Mouse (Mus musculus): ENCODE data around the gene Ccdc163. TPM values are rescaled to one million over a fixed set of nuclear protein-coding genes. Genes with fewer than 3 reads are reported as not detected.
"Not testable (repeated sequence)": the region's sequence is repeated elsewhere in the genome, so short reads cannot be mapped to it uniquely, and the experiment has no call there.

The Ccdc163 gene
- polyA plus RNA-seq, 1 experiment from 2014 or later: 26.1 TPM

- not testable (repeated sequence) for ATAC-seq; H3K4me3 ChIP-seq; H3K4me1 ChIP-seq; H3K4me2 ChIP-seq; H3K27me3 ChIP-seq; H3K36me3 ChIP-seq (ENCODE audit: poor library complexity, severe bottlenecking); H3K9ac ChIP-seq; H3K27ac ChIP-seq; H3K9me3 ChIP-seq (replicated peaks)
- 88% methylated on average over 4 of the region's 4 CpGs for WGBS
These were observed 27.8 kb upstream of the Ccdc163 start for GRCm38 (mm10) chr4:116680521-116680920.

- H3K36me3 ChIP-seq (ENCODE audit: poor library complexity, severe bottlenecking): peaks cover 14% of the 10 kb centered on the region
- no peaks in the 10 kb centered on the region for H3K9me3 ChIP-seq (replicated peaks)
- H3K27me3 ChIP-seq: no peaks in the 10 kb centered on the region
- H3K4me3 ChIP-seq: no peak overlapping the region
- no peak overlapping the region for H3K9ac ChIP-seq
- H3K4me1 ChIP-seq: peaks cover 21% of the 10 kb centered on the region
- no peak for ATAC-seq
- WGBS: 94% methylated on average over 4 of the region's 4 CpGs
- H3K27ac ChIP-seq: no peak overlapping the region
- no peak overlapping the region for H3K4me2 ChIP-seq
These were observed 24.4 kb upstream of the Ccdc163 start for GRCm38 (mm10) chr4:116683957-116684356.

GRCm38 (mm10) chr4:116684665-116685064 lies 23.6 kb upstream of the Ccdc163 start:
- Histone ChIP-seq H3K27ac (peak overlapping the region; percentile 88; the same call in 1 of the 2 replicates), H3K4me3 (peak overlapping the region; percentile 69; the same call in 1 of the 2 replicates), H3K9me3 (replicated peaks) (no peaks in the 10 kb centered on the region), H3K4me1 (peaks cover 21% of the 10 kb centered on the region), H3K4me2 (peak overlapping the region; percentile 79), H3K27me3 (no peaks in the 10 kb centered on the region), H3K9ac (peak overlapping the region; percentile 79; the same call in 1 of the 2 replicates), H3K36me3 (ENCODE audit: poor library complexity, severe bottlenecking) (peaks cover 21% of the 10 kb centered on the region)
- ATAC-seq: no peak
- WGBS: 81% methylated on average over 2 of the region's 2 CpGs

GRCm38 (mm10) chr4:116685402-116686061 lies 22.8 kb upstream of the Ccdc163 start, which contains the start of gene Prdx1:
Gene Prdx1, plus strand, starts transcription at chr4:116685544.
- H3K4me2 ChIP-seq: peak within 1 kb of the TSS; percentile 79
- peak within 1 kb of the TSS; percentile 88 for H3K27ac ChIP-seq
- H3K36me3 ChIP-seq (ENCODE audit: poor library complexity, severe bottlenecking): peaks cover 27% of the 10 kb centered on the region
- H3K27me3 ChIP-seq: no peaks in the 10 kb centered on the region
- H3K9me3 ChIP-seq (replicated peaks): no peaks in the 10 kb centered on the region
- peak within 1 kb of the TSS; percentile 69 for H3K4me3 ChIP-seq
- peak within 1 kb of the TSS; percentile 79 for H3K9ac ChIP-seq
- ATAC-seq: peak; percentile 97
- WGBS: under 1% methylated on average over 54 of the region's 56 CpGs
- H3K4me1 ChIP-seq: peaks cover 21% of the 10 kb centered on the region

GRCm38 (mm10) chr4:116687041-116687440 lies 21.3 kb upstream of the Ccdc163 start:
- no peak for ATAC-seq
- peaks cover 21% of the 10 kb centered on the region for H3K4me1 ChIP-seq
- no peak overlapping the region for H3K27ac ChIP-seq
- H3K9me3 ChIP-seq (replicated peaks): no peaks in the 10 kb centered on the region
- peak overlapping the region; percentile 79 for H3K4me2 ChIP-seq
- peak overlapping the region; percentile 79 for H3K9ac ChIP-seq
- H3K4me3 ChIP-seq: peak overlapping the region; percentile 69
- H3K36me3 ChIP-seq (ENCODE audit: poor library complexity, severe bottlenecking): peaks cover 34% of the 10 kb centered on the region
- WGBS: 20% methylated on average over 1 of the region's 1 CpGs
- H3K27me3 ChIP-seq: no peaks in the 10 kb centered on the region

- Histone ChIP-seq H3K9ac (no peak overlapping the region), H3K4me2 (no peak overlapping the region), H3K36me3 (ENCODE audit: poor library complexity, severe bottlenecking) (peaks cover 58% of the 10 kb centered on the region), H3K4me1 (peaks cover 21% of the 10 kb centered on the region), H3K4me3 (no peak overlapping the region), H3K9me3 (replicated peaks) (no peaks in the 10 kb centered on the region), H3K27me3 (no peaks in the 10 kb centered on the region), H3K27ac (no peak overlapping the region)
- 95% methylated on average over 4 of the region's 4 CpGs for WGBS
- no peak for ATAC-seq
These were observed 18.9 kb upstream of the Ccdc163 start for GRCm38 (mm10) chr4:116689309-116689876.

- H3K27ac ChIP-seq: no peak overlapping the region
- H3K4me3 ChIP-seq: no peak overlapping the region
- peaks cover 2% of the 10 kb centered on the region for H3K4me1 ChIP-seq
- H3K4me2 ChIP-seq: no peak overlapping the region
- peaks cover 80% of the 10 kb centered on the region for H3K36me3 ChIP-seq (ENCODE audit: poor library complexity, severe bottlenecking)
- H3K27me3 ChIP-seq: no peaks in the 10 kb centered on the region
- H3K9me3 ChIP-seq (replicated peaks): no peaks in the 10 kb centered on the region
- no peak for ATAC-seq
- no peak overlapping the region for H3K9ac ChIP-seq
- WGBS: 89% methylated on average over 2 of the region's 2 CpGs
These were observed 16.2 kb upstream of the Ccdc163 start for GRCm38 (mm10) chr4:116692146-116692545.

- Histone ChIP-seq H3K27me3 (no peaks in the 10 kb centered on the region), H3K4me3 (no peak overlapping the region), H3K9me3 (replicated peaks) (no peaks in the 10 kb centered on the region), H3K9ac (no peak overlapping the region), H3K36me3 (ENCODE audit: poor library complexity, severe bottlenecking) (peaks cover 81% of the 10 kb centered on the region), H3K4me2 (no peak overlapping the region), H3K4me1 (no peaks in the 10 kb centered on the region), H3K27ac (no peak overlapping the region)
- 83% methylated on average over 2 of the region's 2 CpGs for WGBS
- no peak for ATAC-seq
These were observed 14.5 kb upstream of the Ccdc163 start for GRCm38 (mm10) chr4:116693785-116694184.

GRCm38 (mm10) chr4:116698693-116699342 lies 9.5 kb upstream of the Ccdc163 start:
- WGBS: 90% methylated on average over 2 of the region's 2 CpGs
- Histone ChIP-seq H3K9me3 (replicated peaks) (no peaks in the 10 kb centered on the region), H3K4me2 (no peak overlapping the region), H3K36me3 (ENCODE audit: poor library complexity, severe bottlenecking) (peaks cover 73% of the 10 kb centered on the region), H3K27me3 (no peaks in the 10 kb centered on the region), H3K4me1 (no peaks in the 10 kb centered on the region), H3K4me3 (no peak overlapping the region), H3K27ac (no peak overlapping the region), H3K9ac (no peak overlapping the region)
- no peak for ATAC-seq

GRCm38 (mm10) chr4:116700964-116701363 lies 7.3 kb upstream of the Ccdc163 start:
- Histone ChIP-seq H3K4me1 (no peaks in the 10 kb centered on the region), H3K27ac (no peak overlapping the region), H3K36me3 (ENCODE audit: poor library complexity, severe bottlenecking) (peaks cover 63% of the 10 kb centered on the region), H3K9me3 (replicated peaks) (no peaks in the 10 kb centered on the region), H3K4me3 (no peak overlapping the region), H3K9ac (no peak overlapping the region), H3K4me2 (no peak overlapping the region), H3K27me3 (no peaks in the 10 kb centered on the region)
- 87% methylated on average over 1 of the region's 1 CpGs for WGBS
- ATAC-seq: no peak

GRCm38 (mm10) chr4:116703804-116704203 lies 4.5 kb upstream of the Ccdc163 start:
- Histone ChIP-seq H3K9ac (no peak overlapping the region), H3K27me3 (no peaks in the 10 kb centered on the region), H3K4me2 (no peak overlapping the region), H3K36me3 (ENCODE audit: poor library complexity, severe bottlenecking) (peaks cover 43% of the 10 kb centered on the region), H3K27ac (no peak overlapping the region), H3K4me1 (peaks cover 9% of the 10 kb centered on the region), H3K4me3 (no peak overlapping the region), H3K9me3 (replicated peaks) (no peaks in the 10 kb centered on the region)
- WGBS: 42% methylated on average over 6 of the region's 6 CpGs
- ATAC-seq: no peak

GRCm38 (mm10) chr4:116707666-116708065 lies 643 bp upstream of the Ccdc163 start:
- Histone ChIP-seq H3K27ac (no peak overlapping the region), H3K4me2 (peak overlapping the region; percentile 66), H3K4me3 (peak overlapping the region; percentile 61), H3K9ac (peak overlapping the region; percentile 68), H3K36me3 (ENCODE audit: poor library complexity, severe bottlenecking) (peaks cover 19% of the 10 kb centered on the region), H3K9me3 (replicated peaks) (no peaks in the 10 kb centered on the region), H3K4me1 (peaks cover 19% of the 10 kb centered on the region), H3K27me3 (no peaks in the 10 kb centered on the region)
- WGBS: 15% methylated on average over 9 of the region's 9 CpGs
- no peak; the same call in 1 of the 2 replicates for ATAC-seq
